Mouse (Mus musculus) urinary bladder, adult 18-20 months (tissue): ENCODE measurements at regions not wholly inside any gene's neighbourhood (a gene's known extent, or its start where the extent isn't known, plus 50 kb on each side); places are given as distances from the start of the nearest gene placed in this dataset.
A peak's percentile ranks its signal among the peaks of the same experiment; 100 is the strongest.

Source experiments
- DNase-seq, 2 experiments: peaks; one replicate each; pipeline ENCODE4 v3.0.0; 2022; ENCODE audit warnings: low spot score in 2 of 2, mixed read lengths in 2 of 2

GRCm38 (mm10) chr1:185519811-185520210, 65.2 kb downstream of the Slc30a10 start:
- no peak for DNase-seq

GRCm38 (mm10) chr1:185524020-185524419, 69.4 kb downstream of the Slc30a10 start:
- no peak for DNase-seq

GRCm38 (mm10) chr1:185533471-185533870, 78.8 kb downstream of the Slc30a10 start:
- no peak for DNase-seq

GRCm38 (mm10) chr1:185534129-185534528, 79.5 kb downstream of the Slc30a10 start:
- DNase-seq = no peak

GRCm38 (mm10) chr1:185535321-185535720, 80.7 kb downstream of the Slc30a10 start:
- peak in 1 of 2 experiments; percentile 9 for DNase-seq

- DNase-seq = no peak
Observed at GRCm38 (mm10) chr1:185537236-185537635, 82.6 kb downstream of the Slc30a10 start.

GRCm38 (mm10) chr1:185539458-185539857, 84.8 kb downstream of the Slc30a10 start:
- no peak for DNase-seq

GRCm38 (mm10) chr1:185546346-185546745, 91.7 kb downstream of the Slc30a10 start:
- no peak for DNase-seq

- DNase-seq = no peak
Observed at GRCm38 (mm10) chr1:185572761-185573530, 118.3 kb downstream of the Slc30a10 start.

- DNase-seq = no peak
Observed at GRCm38 (mm10) chr1:185574978-185575377, 120.3 kb downstream of the Slc30a10 start.

- DNase-seq = no peak
Observed at GRCm38 (mm10) chr1:185579824-185580223, 125.2 kb downstream of the Slc30a10 start.

GRCm38 (mm10) chr1:185585191-185585870, 130.7 kb downstream of the Slc30a10 start:
- DNase-seq = no peak

GRCm38 (mm10) chr1:185587671-185588347, 133.2 kb downstream of the Slc30a10 start:
- DNase-seq = peak in 1 of 2 experiments; percentile 10

GRCm38 (mm10) chr1:185588348-185588719, 133.7 kb downstream of the Slc30a10 start:
- no peak for DNase-seq

GRCm38 (mm10) chr1:185596815-185597214, 142.2 kb downstream of the Slc30a10 start:
- DNase-seq = no peak

- no peak for DNase-seq
Observed at GRCm38 (mm10) chr1:185598514-185598913, 143.9 kb downstream of the Slc30a10 start.

- no peak for DNase-seq
Observed at GRCm38 (mm10) chr1:185601166-185601565, 146.5 kb downstream of the Slc30a10 start.

GRCm38 (mm10) chr1:185605996-185606395, 151.3 kb downstream of the Slc30a10 start:
- no peak for DNase-seq

- DNase-seq = no peak
Observed at GRCm38 (mm10) chr1:185607611-185608010, 153.0 kb downstream of the Slc30a10 start.

- DNase-seq = no peak
Observed at GRCm38 (mm10) chr1:185608440-185608839, 153.8 kb downstream of the Slc30a10 start.

GRCm38 (mm10) chr1:185610586-185610985, 155.9 kb downstream of the Slc30a10 start:
- no peak for DNase-seq

GRCm38 (mm10) chr1:185615819-185616429, 161.3 kb downstream of the Slc30a10 start:
- no peak for DNase-seq
